Mouse (Mus musculus) cerebellum, adult 2 months (tissue): ENCODE data around the gene Camkk1. TPM values are rescaled to one million over a fixed set of nuclear protein-coding genes. Genes with fewer than 3 reads are reported as not detected.

ENCODE experiments used
- DNase-seq, 2 experiments: peaks; one replicate each; pipeline ENCODE4 v3.0.0; 2021
- H3K27ac ChIP-seq: fragments of 200-500 bp; 2 replicates; pipeline ENCODE4 v1.5.1; 2012; ENCODE audit warnings: low read length, control low read depth, inconsistent platforms; ENCODE audit not compliant: insufficient read depth
- H3K27me3 ChIP-seq: fragments of 200-500 bp; 2 replicates; pipeline ENCODE4 v1.6.1; 2012; ENCODE audit warnings: inconsistent platforms, mild to moderate bottlenecking, low read length, moderate library complexity; ENCODE audit not compliant: control insufficient read depth, insufficient read depth
- H3K4me1 ChIP-seq: fragments of 200-500 bp; 2 replicates; pipeline ENCODE4 v1.6.1; 2011; ENCODE audit warnings: low read length; ENCODE audit not compliant: control insufficient read depth, insufficient read depth
- H3K4me3 ChIP-seq: fragments of 200-500 bp; replicated peaks from 2 replicates; pipeline ENCODE3; 2011; ENCODE audit warnings: mild to moderate bottlenecking, low read depth, low read length, control low read depth; ENCODE audit not compliant: insufficient read depth
- CTCF ChIP-seq: fragments of 200-500 bp; IDR thresholded peaks from 2 replicates; pipeline ENCODE4 v1.5.1; 2011; ENCODE audit warnings: low read depth, mild to moderate bottlenecking, control low read depth, low read length, moderate library complexity, borderline replicate concordance; ENCODE audit not compliant: insufficient read depth
- POLR2A ChIP-seq: fragments of 200-500 bp; IDR thresholded peaks from 2 replicates; pipeline ENCODE4 v1.6.1; 2011; ENCODE audit warnings: low read length, control low read depth, borderline replicate concordance; ENCODE audit not compliant: insufficient read depth
- WGBS: fragments of 180-500 bp; shearing (Covaris S2); methylation state at CpG from one replicate; pipeline ENCODE4 v1.1.7; 2018; 5-methylcytosine and 5-hydroxymethylcytosine counted together
- polyA plus RNA-seq: library from polyadenylated mRNA; depleted of rRNA; stranded (reverse); fragments of >200 nt; gene quantifications from 2 replicates; pipeline ENCODE4 v1.2.3, GENCODE M21; 2012; rRNA removed

Camkk1 gene
- polyA plus RNA-seq: 68.8 and 70.8 TPM in 2 replicates

GRCm38 (mm10) chr11:73018471-73019146 is at the start of gene Camkk1:
TSS of gene Camkk1 (plus strand) at chr11:73019008.
- Histone ChIP-seq H3K4me3 (peak within 1 kb of the TSS; percentile 91), H3K4me1 (peaks cover 62% of the 10 kb centered on the region), H3K27ac (peak within 1 kb of the TSS; percentile 83), H3K27me3 (no peaks in the 10 kb centered on the region)
- TF ChIP-seq POLR2A (peak; percentile 67), CTCF (no peak)
- peak; percentile 97 to 98 for DNase-seq
- WGBS: under 1% methylated on average over 57 of the region's 57 CpGs

- H3K4me3 ChIP-seq: no peak overlapping the region
- H3K4me1 ChIP-seq: no peaks in the 10 kb centered on the region
- TF ChIP-seq POLR2A: no peak
- no peak for TF ChIP-seq CTCF
- H3K27ac ChIP-seq: no peak overlapping the region
- no peaks in the 10 kb centered on the region for H3K27me3 ChIP-seq
- DNase-seq: no peak
- 56% methylated on average over 13 of the region's 13 CpGs for WGBS
These were observed 43.8 kb upstream of the Camkk1 start for GRCm38 (mm10) chr11:72974995-72975503.

- 37% methylated on average over 9 of the region's 9 CpGs for WGBS
These were observed 36.3 kb upstream of the Camkk1 start for GRCm38 (mm10) chr11:72982516-72982915.

GRCm38 (mm10) chr11:72983283-72983682 is 35.5 kb upstream of the Camkk1 start:
- no peak for DNase-seq
- no peak overlapping the region for H3K27ac ChIP-seq
- H3K4me3 ChIP-seq: no peak overlapping the region
- peak; percentile 50; the same call in 1 of the 2 replicates for TF ChIP-seq CTCF
- TF ChIP-seq POLR2A: no peak
- 68% methylated on average over 5 of the region's 5 CpGs for WGBS
- H3K27me3 ChIP-seq: no peaks in the 10 kb centered on the region
- H3K4me1 ChIP-seq: no peaks in the 10 kb centered on the region

More at GRCm38 (mm10) chr11:72982516-72982915, 36.3 kb upstream of the Camkk1 start:
- Histone ChIP-seq H3K4me3 (no peak overlapping the region), H3K27ac (no peak overlapping the region), H3K27me3 (no peaks in the 10 kb centered on the region), H3K4me1 (no peaks in the 10 kb centered on the region)
- TF ChIP-seq CTCF: no peak
- no peak for TF ChIP-seq POLR2A
- peak in 1 of 2 experiments; percentile 32 for DNase-seq

- Histone ChIP-seq H3K27me3 (no peaks in the 10 kb centered on the region), H3K4me3 (no peak overlapping the region), H3K27ac (no peak overlapping the region), H3K4me1 (no peaks in the 10 kb centered on the region)
- DNase-seq: no peak
- WGBS: 55% methylated on average over 5 of the region's 5 CpGs
- TF ChIP-seq CTCF: no peak
- no peak for TF ChIP-seq POLR2A
These were observed 32.1 kb upstream of the Camkk1 start for GRCm38 (mm10) chr11:72986745-72987144.

- WGBS: 71% methylated on average over 5 of the region's 5 CpGs
- no peaks in the 10 kb centered on the region for H3K4me1 ChIP-seq
- H3K4me3 ChIP-seq: no peak overlapping the region
- no peak for DNase-seq
- H3K27me3 ChIP-seq: no peaks in the 10 kb centered on the region
- no peak overlapping the region for H3K27ac ChIP-seq
- TF ChIP-seq POLR2A: no peak
- no peak for TF ChIP-seq CTCF
These were observed 31.6 kb upstream of the Camkk1 start for GRCm38 (mm10) chr11:72987234-72987633.

- Histone ChIP-seq H3K27ac (no peak overlapping the region), H3K4me3 (no peak overlapping the region), H3K27me3 (no peaks in the 10 kb centered on the region), H3K4me1 (no peaks in the 10 kb centered on the region)
- TF ChIP-seq CTCF (no peak), POLR2A (no peak)
- 86% methylated on average over 5 of the region's 5 CpGs for WGBS
- DNase-seq: no peak
These were observed 31.0 kb upstream of the Camkk1 start for GRCm38 (mm10) chr11:72987807-72988206.

- no peak overlapping the region for H3K4me3 ChIP-seq
- DNase-seq: no peak
- TF ChIP-seq POLR2A: no peak
- no peak overlapping the region for H3K27ac ChIP-seq
- no peaks in the 10 kb centered on the region for H3K4me1 ChIP-seq
- WGBS: 87% methylated on average over 6 of the region's 6 CpGs
- no peaks in the 10 kb centered on the region for H3K27me3 ChIP-seq
These were observed 29.8 kb upstream of the Camkk1 start for GRCm38 (mm10) chr11:72989044-72989443.
